Mouse (Mus musculus) hindbrain, embryonic 16.5 days (tissue): ENCODE data around the gene Olfr690. TPM values are rescaled to one million over a fixed set of nuclear protein-coding genes. Genes with fewer than 3 reads are reported as not detected.
"Not testable (repeated sequence)": the region's sequence is repeated elsewhere in the genome, so short reads cannot be mapped to it uniquely, and the experiment has no call there.

Source experiments
- ATAC-seq: fragments of 200-750 bp; cut with Nextera tagmentation; 2 replicates; pipeline ENCODE4 v1.8.0; 2017; ENCODE audit warnings: moderate TSS enrichment, moderate library complexity
- H3K27ac ChIP-seq: fragments of 300-500 bp; sonication (generic); 2 replicates; pipeline ENCODE4 v1.5.1; 2014; ENCODE audit warnings: low read depth, mild to moderate bottlenecking, control low read depth, low read length, moderate library complexity
- H3K27me3 ChIP-seq: fragments of 300-500 bp; sonication (generic); replicated peaks from 2 replicates; pipeline ENCODE4 v1.6.1; 2014; ENCODE audit warnings: low read length; ENCODE audit not compliant: control insufficient read depth, insufficient read depth
- H3K36me3 ChIP-seq: fragments of 300-500 bp; sonication (generic); 2 replicates; pipeline ENCODE4 v1.6.1; 2014; ENCODE audit warnings: mild to moderate bottlenecking, low read length, moderate library complexity, mixed read lengths; ENCODE audit not compliant: control insufficient read depth, insufficient read depth
- H3K4me1 ChIP-seq: fragments of 300-500 bp; sonication (generic); 2 replicates; pipeline ENCODE4 v1.6.1; 2014; ENCODE audit warnings: low read depth, low read length; ENCODE audit not compliant: control insufficient read depth, insufficient read depth
- H3K4me2 ChIP-seq: fragments of 300-500 bp; sonication (generic); 2 replicates; pipeline ENCODE4 v1.6.1; 2014; ENCODE audit warnings: mild to moderate bottlenecking, low read length, control low read depth, moderate library complexity
- H3K4me3 ChIP-seq: fragments of 300-500 bp; sonication (generic); 2 replicates; pipeline ENCODE4 v1.5.1; 2014; ENCODE audit warnings: mild to moderate bottlenecking, low read length, control low read depth, moderate library complexity
- H3K9ac ChIP-seq: fragments of 300-500 bp; sonication (generic); 2 replicates; pipeline ENCODE4 v1.6.1; 2014; ENCODE audit warnings: low read depth, mild to moderate bottlenecking, control low read depth, low read length, moderate library complexity
- H3K9me3 ChIP-seq: fragments of 300-500 bp; sonication (generic); 2 replicates; pipeline ENCODE4 v1.6.1; 2014; ENCODE audit warnings: mild to moderate bottlenecking, low read length, moderate library complexity; ENCODE audit not compliant: control insufficient read depth
- WGBS: fragments of 180-500 bp; shearing (Covaris S2); extraction: QIAGEN DNeasy Blood & Tissue Kit; methylation state at CpG from one replicate; pipeline ENCODE4 v1.1.7; 2014; 5-methylcytosine and 5-hydroxymethylcytosine counted together
- polyA plus RNA-seq: library from polyadenylated mRNA; unstranded; fragments of >200 nt; fragmentation: Nextera tagmentation; extraction: Ambion mirVana; gene quantifications from 2 replicates; pipeline ENCODE4 v1.2.1, GENCODE M21; 2015

Gene Olfr690
- polyA plus RNA-seq, 1 experiment from 2014 or later: not detected

DNA sequence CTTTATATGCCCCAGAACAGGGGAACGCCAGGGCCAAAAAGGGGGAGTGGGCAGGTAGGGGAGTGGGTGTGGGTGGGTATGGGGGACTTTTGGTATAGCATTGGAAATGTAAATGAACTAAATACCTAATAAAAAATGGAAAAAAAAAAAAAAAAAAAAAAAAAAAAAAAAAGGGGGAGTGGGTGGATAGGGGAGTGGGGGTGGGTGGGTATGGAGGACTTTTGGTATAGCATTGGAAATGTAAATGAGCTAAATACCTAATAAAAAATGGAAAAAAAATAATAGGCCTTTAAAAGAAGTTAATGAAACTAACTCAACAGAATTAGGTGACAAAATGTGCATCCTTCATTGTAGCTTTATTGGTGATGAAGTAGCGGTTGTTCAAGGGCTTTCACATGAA is 22.6 kb upstream of the Olfr690 start:
- H3K27ac ChIP-seq, H3K4me2 ChIP-seq, H3K9ac ChIP-seq, H3K4me1 ChIP-seq, H3K9me3 ChIP-seq, H3K27me3 ChIP-seq, H3K36me3 ChIP-seq, H3K4me3 ChIP-seq: not testable (repeated sequence)
- 90% methylated on average over 1 of the region's 2 CpGs for WGBS
- peak; percentile 88 for ATAC-seq

DNA sequence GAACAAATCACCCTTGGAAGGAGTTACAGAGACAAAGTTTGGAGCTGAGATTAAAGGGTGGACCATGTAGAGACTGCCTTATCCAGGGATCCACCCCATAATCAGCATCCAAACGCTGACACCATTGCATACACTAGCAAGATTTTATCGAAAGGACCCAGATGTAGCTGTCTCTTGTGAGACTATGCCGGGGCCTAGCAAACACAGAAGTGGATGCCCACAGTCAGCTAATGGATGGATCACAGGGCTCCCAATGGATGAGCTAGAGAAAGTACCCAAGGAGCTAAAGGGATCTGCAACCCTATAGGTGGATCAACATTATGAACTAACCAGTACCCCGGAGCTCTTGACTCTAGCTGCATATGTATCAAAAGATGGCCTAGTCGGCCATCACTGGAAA is 22.2 kb upstream of the Olfr690 start:
- H3K4me2 ChIP-seq, H3K36me3 ChIP-seq, H3K9me3 ChIP-seq, H3K4me1 ChIP-seq, H3K4me3 ChIP-seq, H3K27ac ChIP-seq, H3K27me3 ChIP-seq, H3K9ac ChIP-seq: not testable (repeated sequence)
- WGBS: no CpG with 5 or more reads among the region's 5 CpGs
- ATAC-seq: peak; percentile 67; the same call in 1 of the 2 replicates

DNA sequence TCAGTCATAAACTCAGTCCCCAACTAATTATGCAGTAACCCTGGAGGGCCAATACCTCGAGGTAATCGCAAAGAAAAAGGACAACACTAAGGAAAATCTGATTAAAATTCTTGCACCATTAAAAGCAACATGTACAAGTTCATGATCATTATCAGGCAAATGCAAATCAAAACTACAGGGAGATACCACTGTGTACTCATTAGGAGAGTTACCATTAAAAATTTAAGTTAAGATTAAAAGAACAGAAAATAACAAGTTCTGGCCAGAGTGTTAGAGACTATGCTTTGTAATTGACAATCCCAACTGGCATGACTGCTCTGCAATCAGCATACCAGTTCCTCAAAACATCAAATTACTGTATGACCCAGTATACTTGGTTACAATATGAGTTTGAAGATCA is 8.8 kb upstream of the Olfr690 start:
- Histone ChIP-seq H3K4me1 (no peaks in the 10 kb centered on the region), H3K9ac (no peak overlapping the region), H3K27me3 (no peaks in the 10 kb centered on the region), H3K4me2 (no peak overlapping the region), H3K4me3 (no peak overlapping the region), H3K36me3 (no peaks in the 10 kb centered on the region), H3K27ac (no peak overlapping the region), H3K9me3 (no peaks in the 10 kb centered on the region)
- no peak for ATAC-seq
- WGBS: 76% methylated on average over 2 of the region's 2 CpGs

DNA sequence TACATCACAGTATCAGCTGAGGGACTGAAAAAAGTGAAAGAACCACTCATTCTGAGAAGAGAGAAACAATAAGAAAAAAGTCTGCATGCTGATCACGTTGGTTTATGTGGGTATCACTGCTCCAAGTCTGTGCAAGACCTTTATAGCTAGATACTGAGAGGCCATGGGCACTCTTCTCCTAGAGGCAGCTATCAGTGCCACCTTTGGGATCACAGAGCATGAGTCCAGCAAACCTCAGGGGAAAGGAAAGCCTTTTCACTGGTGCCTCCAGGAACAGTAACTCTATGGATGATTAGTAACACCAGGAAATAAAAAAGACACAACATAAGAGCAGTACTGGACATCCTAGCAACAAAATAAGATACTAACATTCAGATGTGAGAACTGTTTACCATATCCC is 8.3 kb upstream of the Olfr690 start, which contains the start of gene Olfr691:
Olfr691 (minus strand) TSS at position 101 of the 400 bp plus-strand sequence.
- Histone ChIP-seq H3K9me3 (no peaks in the 10 kb centered on the region), H3K27me3 (no peaks in the 10 kb centered on the region), H3K4me1 (no peaks in the 10 kb centered on the region), H3K4me3 (no peak within 1 kb of the TSS), H3K27ac (no peak within 1 kb of the TSS), H3K4me2 (no peak within 1 kb of the TSS), H3K9ac (no peak within 1 kb of the TSS), H3K36me3 (no peaks in the 10 kb centered on the region)
- ATAC-seq: no peak
- 45% methylated on average over 1 of the region's 1 CpGs for WGBS

DNA sequence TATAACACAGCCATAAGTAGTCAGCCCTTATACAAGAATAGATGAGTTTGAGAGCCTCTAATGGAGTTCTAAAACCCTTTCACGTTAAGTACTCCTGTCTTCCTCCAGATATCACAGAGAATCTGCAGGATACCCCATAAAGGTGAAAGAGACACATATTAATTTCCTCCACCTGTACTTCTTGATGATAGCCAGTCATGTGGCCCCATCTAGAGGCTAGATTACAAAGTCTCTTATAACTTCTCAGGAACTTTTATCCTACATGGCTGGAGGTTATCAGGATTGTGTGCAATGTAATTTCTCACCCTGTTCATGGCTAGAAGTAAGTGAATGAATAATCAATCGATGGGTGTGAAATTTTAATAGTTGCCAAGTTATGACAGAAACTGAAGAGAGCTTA is 8.6 kb downstream of the Olfr690 start:
- no peaks in the 10 kb centered on the region for H3K27me3 ChIP-seq
- H3K4me3 ChIP-seq: no peak overlapping the region
- no peaks in the 10 kb centered on the region for H3K36me3 ChIP-seq
- H3K4me1 ChIP-seq: no peaks in the 10 kb centered on the region
- 78% methylated on average over 2 of the region's 2 CpGs for WGBS
- no peak overlapping the region for H3K9ac ChIP-seq
- no peak overlapping the region for H3K27ac ChIP-seq
- H3K9me3 ChIP-seq: no peaks in the 10 kb centered on the region
- no peak overlapping the region for H3K4me2 ChIP-seq
- no peak for ATAC-seq

- H3K4me3 ChIP-seq: no peak within 1 kb of the TSS
- H3K36me3 ChIP-seq: no peaks in the 10 kb centered on the region
- no peak within 1 kb of the TSS for H3K4me2 ChIP-seq
- H3K9me3 ChIP-seq: no peaks in the 10 kb centered on the region
- 94% methylated on average over 1 of the region's 1 CpGs for WGBS
- ATAC-seq: no peak
- H3K27ac ChIP-seq: no peak within 1 kb of the TSS
- no peaks in the 10 kb centered on the region for H3K27me3 ChIP-seq
- H3K4me1 ChIP-seq: no peaks in the 10 kb centered on the region
- H3K9ac ChIP-seq: no peak within 1 kb of the TSS
Measured at GRCm38 (mm10) chr7:105310865-105311264, 23.0 kb downstream of the Olfr690 start, which contains the start of gene Olfr689. Gene Olfr689, plus strand, starts transcription at chr7:105311165.

DNA sequence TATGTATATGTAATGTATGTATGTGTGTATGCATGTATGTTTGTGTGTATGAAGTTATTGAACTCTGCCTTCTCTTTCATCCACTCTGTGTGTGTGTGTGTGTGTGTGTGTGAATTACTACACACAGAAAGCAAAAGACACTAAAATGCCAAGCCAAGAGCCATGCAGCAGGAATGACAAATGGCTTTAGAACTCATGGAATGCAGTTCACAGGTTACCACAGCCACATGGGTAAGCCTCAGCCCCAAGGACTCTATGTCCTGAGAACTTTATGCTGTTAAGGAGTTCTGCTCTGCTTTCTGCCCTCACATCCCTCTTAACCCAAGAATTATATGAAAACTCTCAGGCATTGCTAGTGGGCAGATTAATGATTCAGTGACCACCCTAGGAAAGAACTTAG is 43.9 kb downstream of the Olfr690 start:
- Histone ChIP-seq H3K27me3 (no peaks in the 10 kb centered on the region), H3K36me3 (no peaks in the 10 kb centered on the region), H3K9ac (no peak overlapping the region), H3K9me3 (no peaks in the 10 kb centered on the region), H3K27ac (no peak overlapping the region), H3K4me2 (no peak overlapping the region), H3K4me1 (no peaks in the 10 kb centered on the region), H3K4me3 (no peak overlapping the region)
- no peak for ATAC-seq

GRCm38 (mm10) chr7:105287795-105288194 is 46.1 kb downstream of the Olfr690 start, which contains the start of gene Olfr688:
Gene Olfr688, plus strand, starts transcription at chr7:105288095.
- Histone ChIP-seq H3K27ac (no peak within 1 kb of the TSS), H3K4me3 (no peak within 1 kb of the TSS), H3K9ac (no peak within 1 kb of the TSS), H3K36me3 (no peaks in the 10 kb centered on the region), H3K4me2 (no peak within 1 kb of the TSS), H3K27me3 (no peaks in the 10 kb centered on the region), H3K4me1 (no peaks in the 10 kb centered on the region), H3K9me3 (no peaks in the 10 kb centered on the region)
- ATAC-seq: no peak
- WGBS: 77% methylated on average over 6 of the region's 6 CpGs
